Mouse (Mus musculus) large intestine, adult 2 months (tissue): ENCODE results near the gene Ppp4c. TPM values are rescaled to one million over a fixed set of nuclear protein-coding genes. Genes with fewer than 3 reads are reported as not detected.

Experiments
- DNase-seq: peaks from one replicate; pipeline ENCODE4 v3.0.0-alpha.2; 2012; ENCODE audit warnings: low read depth, low spot score
- WGBS: fragments of 180-500 bp; shearing (Covaris S2); methylation state at CpG from one replicate; pipeline ENCODE4 v1.1.7; 2018; 5-methylcytosine and 5-hydroxymethylcytosine counted together
- polyA plus RNA-seq: library from polyadenylated mRNA; depleted of rRNA; stranded (reverse); fragments of >200 nt; gene quantifications from 2 replicates; pipeline ENCODE4 v1.2.3, GENCODE M21; 2012

Gene Ppp4c
- polyA plus RNA-seq, 1 experiment = 253 TPM

DNA sequence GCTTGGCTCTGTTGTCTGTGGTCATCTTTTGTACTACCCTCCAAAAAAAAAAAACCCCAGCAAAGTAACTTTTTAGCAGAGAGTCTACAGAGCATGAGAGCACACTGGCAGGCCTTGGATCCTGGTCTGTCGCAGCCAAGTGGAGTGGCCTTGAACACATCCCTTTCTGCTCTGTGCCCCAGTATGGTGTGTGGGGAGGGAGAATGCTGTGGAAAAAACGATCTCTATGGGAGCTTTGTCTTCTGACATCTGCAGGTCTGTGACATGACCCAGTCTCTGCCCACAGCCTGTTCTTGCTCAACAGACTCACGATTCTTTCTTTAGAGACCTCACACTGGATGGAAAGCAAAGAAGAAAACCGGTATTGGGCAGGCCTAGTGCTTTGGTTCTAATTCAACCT lies 31.3 kb downstream of the Ppp4c start:
- WGBS = 11% methylated on average over 4 of the region's 4 CpGs
- DNase-seq = no peak

DNA sequence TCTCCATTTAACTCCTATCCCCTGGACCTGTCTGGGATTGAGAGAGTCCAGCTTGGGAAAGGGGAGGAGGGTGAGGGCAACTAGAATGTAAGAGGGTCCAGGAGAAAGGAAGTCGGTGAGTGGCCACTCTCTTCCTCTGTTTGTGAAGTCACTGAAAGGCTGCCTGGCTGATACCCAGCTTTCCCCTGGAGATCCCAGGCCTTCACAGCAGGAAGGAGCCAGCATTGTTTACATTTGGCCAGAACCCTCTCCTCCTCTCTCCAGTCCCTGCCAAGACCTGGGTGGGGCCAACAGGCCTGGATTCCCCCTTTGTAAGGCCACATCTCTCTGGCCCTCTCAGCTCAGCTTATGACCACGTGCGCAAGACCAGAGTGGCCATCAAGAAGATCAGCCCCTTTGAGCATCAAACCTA lies 31.9 kb downstream of the Ppp4c start:
- WGBS = 2% methylated on average over 3 of the region's 3 CpGs
- DNase-seq = no peak

DNA sequence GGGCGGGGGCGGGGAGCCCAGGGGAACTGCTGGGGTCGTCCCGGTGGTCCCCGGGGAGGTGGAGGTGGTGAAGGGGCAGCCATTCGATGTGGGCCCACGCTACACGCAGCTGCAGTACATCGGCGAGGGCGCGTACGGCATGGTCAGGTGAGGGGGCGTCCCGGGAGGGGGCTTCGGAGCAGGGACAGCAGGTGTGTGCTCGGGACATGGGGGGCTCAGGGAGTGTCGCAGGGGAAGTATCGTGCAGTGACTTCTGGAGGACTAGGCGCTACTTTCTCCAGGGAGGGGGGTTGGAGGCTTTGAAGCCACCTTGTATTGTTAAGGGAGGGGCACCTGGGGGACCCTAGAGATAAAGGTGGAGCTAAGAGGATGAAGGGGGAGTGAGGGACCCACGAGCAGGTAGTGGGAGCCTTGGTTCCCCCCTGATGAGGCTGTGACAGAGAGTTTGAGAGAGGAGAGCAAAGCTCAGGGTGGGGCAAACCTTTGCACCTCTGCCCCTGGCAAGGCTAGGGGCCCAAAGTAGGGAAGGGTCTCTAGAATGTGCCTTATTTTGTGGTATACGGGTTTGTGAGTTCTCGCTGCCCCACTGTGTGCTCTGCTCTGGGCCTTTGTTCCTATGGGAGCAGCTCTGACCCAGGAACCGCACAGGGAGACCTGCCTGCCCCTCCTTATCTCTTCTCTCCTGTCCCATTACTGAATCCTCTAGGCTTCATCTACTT lies 32.5 kb downstream of the Ppp4c start:
- WGBS = 0% methylated on average over 22 of the region's 24 CpGs
- no peak for DNase-seq

DNA sequence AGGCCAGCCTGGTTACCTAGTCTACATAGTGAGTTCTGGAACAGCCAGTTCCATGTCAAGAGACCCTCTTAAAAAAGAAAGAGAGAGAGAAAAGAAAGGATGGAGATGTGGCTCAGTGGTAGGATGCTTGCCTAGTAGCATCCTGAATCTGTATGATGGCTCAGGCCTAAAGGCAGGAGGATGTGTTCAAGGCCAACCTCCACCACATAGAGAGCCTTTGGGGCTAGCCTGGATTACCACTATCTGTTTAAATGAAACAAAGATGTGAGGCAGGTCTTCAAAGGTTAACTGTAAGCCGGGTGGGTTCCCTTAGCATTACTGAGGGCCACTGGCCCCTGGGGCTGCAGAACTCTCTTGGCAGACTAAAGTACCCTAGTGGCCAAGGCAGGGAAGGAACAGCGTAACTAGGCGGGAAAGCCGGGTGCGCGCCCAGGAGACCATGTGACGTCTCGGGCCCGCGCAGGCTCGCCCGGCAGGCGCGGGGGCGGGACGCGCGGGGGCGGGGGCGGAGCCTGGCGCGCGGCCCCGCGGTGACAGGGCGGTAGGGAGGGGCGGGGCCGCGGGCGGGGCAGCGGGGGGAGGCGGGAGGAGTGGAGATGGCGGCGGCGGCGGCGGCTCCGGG lies 33.1 kb downstream of the Ppp4c start, which contains the start of gene Mapk3:
TSS of gene Mapk3 (plus strand) at position 552 of the 622 bp plus-strand sequence.
- 1% methylated on average over 33 of the region's 38 CpGs for WGBS
- DNase-seq = no peak

DNA sequence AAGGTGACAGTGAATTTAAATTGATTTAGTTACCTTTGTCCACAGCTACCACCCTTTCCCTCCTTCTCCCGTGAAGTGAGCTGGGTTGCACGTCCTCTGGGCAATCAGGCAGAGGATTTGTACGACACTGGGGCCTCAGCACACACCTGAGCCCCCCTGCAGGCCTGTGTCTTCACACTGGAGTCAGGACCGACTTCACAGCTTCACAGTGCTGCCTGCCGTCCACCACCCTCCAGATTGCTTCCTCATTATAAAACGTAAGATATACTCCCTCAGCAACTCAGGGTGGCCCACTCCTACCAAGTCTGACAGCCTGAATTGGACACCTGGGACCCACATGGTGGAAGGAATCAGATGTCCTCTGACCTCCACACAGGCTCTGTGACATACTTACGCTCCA lies 33.8 kb downstream of the Ppp4c start:
- 79% methylated on average over 7 of the region's 7 CpGs for WGBS
- DNase-seq = no peak

DNA sequence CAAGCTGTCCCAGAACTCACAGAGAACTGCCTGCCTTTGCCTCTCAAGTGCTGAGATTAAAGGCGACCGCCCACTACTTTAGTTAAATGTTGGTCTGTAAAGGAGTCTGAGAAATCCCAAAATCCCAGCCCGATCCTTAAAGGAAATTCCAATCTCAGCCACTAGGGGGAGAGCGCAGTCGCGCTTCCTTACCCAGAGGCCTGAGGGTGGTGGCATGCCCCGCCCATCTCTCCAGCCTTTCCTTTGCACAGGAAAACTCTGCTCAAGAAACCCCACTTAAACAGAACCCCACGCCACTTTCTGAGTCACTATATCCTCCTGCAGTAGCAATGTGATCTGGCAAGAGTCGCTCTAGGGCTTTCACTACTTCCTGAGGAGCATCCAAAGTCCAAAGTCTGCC lies 37.4 kb downstream of the Ppp4c start:
- WGBS = 1% methylated on average over 9 of the region's 9 CpGs
- DNase-seq = no peak

DNA sequence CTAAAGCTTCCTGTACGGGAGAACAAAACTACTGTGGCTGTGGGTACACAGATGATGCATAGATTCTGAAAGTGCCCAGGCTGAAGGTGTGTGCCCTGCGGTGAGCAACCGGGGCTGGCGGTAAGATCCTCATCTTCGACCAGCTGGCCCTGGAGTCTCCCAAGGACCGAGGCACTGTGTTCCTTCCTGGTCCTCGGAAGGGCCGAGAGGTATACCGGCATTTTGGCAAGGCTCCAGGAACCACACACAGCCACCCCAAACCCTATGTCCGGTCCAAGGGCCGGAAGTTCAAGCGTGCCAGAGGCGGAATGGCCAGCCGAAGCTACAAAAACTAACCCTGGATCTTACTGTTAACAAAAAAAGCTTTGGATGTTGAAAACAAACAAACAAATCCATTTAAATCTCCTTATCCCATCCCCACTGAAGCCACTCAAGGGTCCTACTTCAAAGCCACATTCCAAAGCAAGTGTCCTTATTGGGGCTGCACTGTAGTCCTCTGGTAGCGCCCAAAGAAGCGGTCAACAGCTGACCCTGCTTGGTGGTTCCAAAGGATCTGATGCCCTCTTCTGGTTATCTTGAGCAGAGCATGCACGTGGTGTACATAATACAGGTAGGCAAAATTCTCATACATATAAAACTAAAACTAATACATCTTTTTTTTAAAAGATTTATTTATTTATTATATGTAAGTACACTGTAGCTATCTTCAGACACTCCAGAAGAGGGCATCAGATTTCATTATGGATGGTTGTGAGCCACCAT lies 42.5 kb downstream of the Ppp4c start:
- DNase-seq = no peak
- WGBS = 77% methylated on average over 17 of the region's 17 CpGs

DNA sequence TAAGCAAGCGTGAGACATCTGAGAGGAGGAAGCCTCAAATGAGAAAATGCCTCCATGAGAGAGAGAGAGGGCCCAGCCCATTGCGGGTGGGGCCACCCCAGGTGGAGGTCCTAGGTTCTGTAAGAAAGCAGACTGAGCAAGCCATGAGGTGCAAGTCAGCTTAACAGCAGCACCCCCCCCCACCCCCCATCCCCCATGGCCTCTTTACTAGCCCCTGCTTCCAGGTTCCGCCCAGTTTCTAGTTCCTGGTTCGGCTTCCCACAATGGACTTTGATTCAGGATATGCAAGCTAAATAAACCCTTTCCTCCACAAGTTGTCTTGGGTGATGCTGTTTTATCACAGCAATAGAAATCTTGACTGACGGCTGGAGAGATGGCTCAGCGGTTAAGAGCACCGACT lies 43.5 kb downstream of the Ppp4c start:
- 21% methylated on average over 7 of the region's 7 CpGs for WGBS
- DNase-seq = peak; percentile 76

DNA sequence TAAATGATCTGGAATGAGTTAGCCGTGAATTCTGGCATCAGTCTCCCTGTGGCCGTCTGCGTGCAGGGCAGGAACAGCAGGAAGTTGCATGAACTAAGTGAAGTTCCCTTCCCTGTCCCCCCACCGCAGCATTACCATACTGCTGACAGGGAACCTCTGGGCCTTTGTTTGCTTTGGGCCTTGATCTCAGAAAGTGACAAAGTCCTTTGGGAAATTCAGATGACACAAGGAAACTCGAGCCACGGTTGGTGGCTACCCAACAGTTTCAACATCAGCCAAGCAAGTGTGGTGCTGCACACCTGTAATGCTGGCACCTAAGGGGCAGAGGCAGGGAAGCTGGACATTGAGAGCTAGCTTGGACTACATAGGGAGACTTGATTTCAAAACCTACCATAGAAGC lies 45.5 kb downstream of the Ppp4c start:
- 13% methylated on average over 6 of the region's 6 CpGs for WGBS
- DNase-seq = peak; percentile 60

DNA sequence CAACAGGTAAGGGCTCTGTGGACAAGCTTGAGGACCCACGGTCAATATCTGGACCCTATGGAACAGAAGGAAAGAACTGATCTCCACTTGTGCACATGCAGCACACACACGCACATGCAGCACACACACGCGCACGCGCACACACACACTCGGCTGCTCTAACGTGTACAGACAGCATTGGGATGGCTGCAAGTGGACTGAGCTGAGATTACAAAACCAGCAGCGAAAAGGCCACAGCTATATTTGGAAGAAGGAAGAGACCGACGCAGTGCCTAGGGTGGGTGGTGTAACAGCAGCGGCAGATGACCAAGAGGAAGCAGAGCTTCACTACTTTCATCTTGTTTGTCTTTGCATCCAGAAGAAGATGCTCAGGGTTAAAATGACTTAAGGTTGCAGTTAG lies 46.2 kb downstream of the Ppp4c start:
- WGBS = 51% methylated on average over 12 of the region's 12 CpGs
- no peak for DNase-seq

DNA sequence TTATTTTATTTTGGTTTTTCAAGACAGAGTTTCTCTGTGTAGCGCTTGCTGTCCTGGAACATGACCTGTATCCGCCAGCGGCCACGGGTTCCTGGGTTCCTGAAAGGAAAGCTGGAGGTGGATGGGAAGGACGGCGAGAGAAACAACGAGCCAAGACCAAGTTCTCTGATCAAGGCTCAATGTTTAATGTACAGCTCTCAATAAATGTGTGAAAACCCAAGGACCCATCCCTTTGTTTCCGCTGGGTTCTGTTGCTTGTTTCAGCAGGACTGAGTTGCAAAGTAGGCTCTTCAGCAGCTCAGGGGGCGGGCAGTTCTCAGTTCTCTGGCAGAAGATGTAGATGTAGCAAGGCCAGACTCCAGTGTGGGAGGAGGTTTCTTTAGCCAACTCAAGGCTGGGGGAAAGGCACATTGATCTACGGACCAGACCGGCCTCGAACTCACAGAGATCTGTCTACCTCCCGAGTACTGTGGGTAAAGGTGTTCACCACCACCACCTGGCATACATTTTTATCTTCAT lies 50.3 kb downstream of the Ppp4c start:
- 90% methylated on average over 13 of the region's 13 CpGs for WGBS
- DNase-seq = no peak

DNA sequence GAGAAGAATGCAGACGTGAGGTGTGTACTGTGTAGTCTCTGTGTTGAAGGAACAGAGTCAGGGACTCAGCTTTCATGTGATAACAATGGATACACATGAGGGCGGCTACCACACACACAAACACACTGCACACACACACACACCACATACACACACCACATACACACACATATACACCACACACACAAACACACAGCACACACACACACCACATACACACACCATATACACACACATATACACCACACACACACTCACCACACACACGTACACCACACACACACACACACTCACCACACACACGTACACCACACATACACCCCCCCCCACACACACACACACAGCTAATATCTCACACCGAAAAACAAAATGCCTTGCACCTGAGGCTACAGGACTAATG lies 50.8 kb downstream of the Ppp4c start:
- WGBS = 87% methylated on average over 5 of the region's 5 CpGs
- no peak for DNase-seq

DNA sequence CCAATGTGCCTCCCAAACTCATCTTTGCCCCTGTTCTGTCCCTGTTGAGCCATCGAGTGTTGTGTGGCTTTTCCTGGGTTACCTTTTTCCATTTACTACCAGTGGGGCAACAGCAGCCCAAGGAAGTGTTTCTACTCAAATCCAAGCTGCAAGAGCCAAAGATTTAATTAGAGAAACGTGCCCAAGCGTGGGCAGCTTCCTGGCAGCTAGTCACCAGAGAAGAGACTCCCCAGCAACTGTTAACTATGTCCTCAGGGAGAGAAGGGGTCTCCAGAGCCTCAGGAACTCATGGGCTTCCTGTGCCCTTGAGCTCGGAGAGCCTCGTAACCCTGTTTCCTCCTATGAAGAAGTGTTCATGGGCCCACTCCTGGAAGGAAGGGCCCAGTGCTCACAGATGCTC lies 51.3 kb downstream of the Ppp4c start:
- WGBS = 73% methylated on average over 5 of the region's 5 CpGs
- no peak for DNase-seq

DNA sequence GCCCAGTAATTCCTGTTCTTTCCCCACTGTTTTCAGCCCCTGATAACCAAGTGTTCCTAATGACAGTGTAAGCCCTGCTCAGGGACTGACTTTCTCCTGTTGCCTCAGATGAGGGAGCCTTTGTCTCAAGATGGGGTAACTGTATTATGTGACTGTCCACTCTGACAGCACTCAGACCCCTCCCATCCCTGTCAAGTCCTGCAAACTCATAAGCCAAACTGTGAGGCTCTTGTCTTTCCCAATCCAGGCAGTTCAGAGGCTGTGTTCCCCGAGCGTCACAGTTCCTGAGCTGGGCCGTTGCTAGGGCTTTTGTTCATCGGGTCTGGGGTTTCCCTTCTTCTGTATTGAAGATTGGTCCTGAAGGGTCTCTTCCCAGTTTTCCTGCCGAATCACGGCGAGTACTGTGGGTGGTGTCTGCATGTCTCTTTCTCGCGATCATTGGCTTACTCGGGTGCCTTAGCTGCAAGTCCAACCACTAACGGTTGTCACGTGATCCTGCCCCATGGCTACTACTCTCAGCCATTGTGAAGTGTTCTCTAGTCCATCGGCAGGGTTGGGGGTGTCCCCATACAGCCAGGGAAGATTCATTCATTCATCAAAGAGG lies 52.1 kb downstream of the Ppp4c start:
- WGBS = 82% methylated on average over 13 of the region's 13 CpGs

DNA sequence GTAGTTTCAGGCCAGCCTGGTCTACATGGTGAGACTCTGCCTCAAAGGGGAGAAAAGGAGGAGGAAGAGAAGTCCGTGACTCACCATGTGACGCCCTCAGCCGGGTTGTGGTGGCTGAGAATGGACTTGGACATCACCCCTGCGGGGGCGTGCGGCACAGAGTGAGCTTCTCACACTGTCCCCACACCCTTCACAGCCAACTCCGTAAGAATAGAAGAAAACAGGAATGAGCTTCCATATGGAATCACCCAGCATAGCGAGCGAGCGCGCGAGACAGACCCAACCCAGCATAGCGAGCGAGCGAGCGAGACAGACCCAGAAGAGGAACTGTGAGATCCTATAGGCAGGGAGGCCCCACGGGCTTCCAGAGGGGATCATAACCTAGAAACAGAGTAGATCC lies 52.7 kb downstream of the Ppp4c start:
- no peak for DNase-seq

More for the DNA sequence above, 52.1 kb downstream of the Ppp4c start:
- DNase-seq = no peak

DNA sequence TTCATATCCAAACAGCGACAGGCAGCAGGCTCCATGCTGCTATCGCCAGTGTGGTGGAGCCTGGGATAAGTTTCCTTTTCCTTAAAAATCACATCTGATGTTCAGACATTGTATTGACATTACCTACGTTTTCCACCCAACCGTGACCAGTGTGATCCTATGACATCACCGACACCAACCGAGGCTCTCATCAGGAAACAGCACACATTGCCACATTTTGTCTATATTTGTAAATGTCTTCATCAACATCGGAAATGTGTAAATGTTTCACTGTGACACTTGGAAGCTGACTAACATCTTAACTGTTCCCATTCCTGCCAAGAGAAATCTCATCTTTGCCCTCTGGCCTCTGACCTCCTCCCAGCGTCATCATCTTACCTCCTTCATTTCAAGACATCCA lies 56.2 kb downstream of the Ppp4c start:
- 71% methylated on average over 8 of the region's 8 CpGs for WGBS
- no peak for DNase-seq

More for the DNA sequence above, 52.7 kb downstream of the Ppp4c start:
- 83% methylated on average over 17 of the region's 17 CpGs for WGBS
